In the genomic region with DNA sequence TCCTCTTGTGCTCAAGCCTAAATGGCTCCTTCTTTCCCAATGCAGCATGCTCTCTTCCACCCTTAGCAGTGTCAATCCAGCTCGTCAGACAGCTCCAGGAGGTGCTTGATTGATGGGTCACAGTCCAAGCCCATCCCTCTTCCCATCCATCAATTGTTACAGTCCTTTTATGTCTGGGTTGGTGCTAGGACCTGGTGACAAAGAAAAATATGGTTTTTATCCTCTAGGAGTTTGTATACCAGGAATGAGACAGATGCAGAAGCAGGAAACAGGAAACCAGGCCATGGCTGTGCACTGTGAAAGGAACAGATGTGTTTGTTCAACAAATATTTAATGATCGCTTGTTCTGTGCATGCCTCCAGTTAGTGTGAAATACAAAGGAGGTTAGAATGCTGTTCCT, we compare ENCODE assay signal across 9 mouse cellular contexts. TPM values are rescaled to one million over a fixed set of nuclear protein-coding genes. Genes with fewer than 3 reads are reported as not detected.
A peak's percentile ranks its signal among the peaks of the same experiment; 100 is the strongest.
DNase-seq lines count a peak whose midpoint lies in the region; ATAC-seq and TF ChIP-seq lines count a peak whose summit lies in the region.
"Had no signal": no experiment of that assay in that cellular context is flagged by ENCODE, and none has a peak within 500 bp of the region (broad histone marks: within the 10 kb centered on the region; RNA-seq: fewer than 3 reads in every experiment).

No protein-coding gene starts in this region.

- WGBS in lung, embryonic 15.5 days: 27% methylated on average over 2 of the region's 2 CpGs
- 23% methylated on average over 2 of the region's 2 CpGs for WGBS in intestine, embryonic 14.5 days
- WGBS in neural tube, embryonic 13.5 days: 48% methylated on average over 2 of the region's 2 CpGs
- 83% methylated on average over 2 of the region's 2 CpGs for WGBS in cerebellum, adult 2 months

- peak; percentile 19 for DNase-seq in embryo, embryonic 11 days
- no peak for DNase-seq in embryo, embryonic 9.5 days (ENCODE audit: extremely low spot score)
- no peak for DNase-seq in lung, adult 18-20 months
- peak; percentile 43 for DNase-seq in intestine, embryonic 14.5 days (ENCODE audit: low spot score)
- no peak for DNase-seq in cerebellum, adult 2 months
- DNase-seq in urinary bladder, postnatal 14 days (ENCODE audit: low spot score): no peak
- DNase-seq: gastrocnemius, adult 2 months had no signal

- H3K27me3 ChIP-seq in lung, embryonic 15.5 days: no peaks in the 10 kb centered on the region
- no peaks in the 10 kb centered on the region for H3K27me3 ChIP-seq in intestine, embryonic 14.5 days (replicated peaks; ENCODE audit: control insufficient read depth, insufficient read depth, low read length)
- no peaks in the 10 kb centered on the region for H3K27me3 ChIP-seq in neural tube, embryonic 13.5 days
- H3K27me3 ChIP-seq in cerebellum, adult 2 months (ENCODE audit: control insufficient read depth, insufficient read depth, low read length): no peaks in the 10 kb centered on the region

- no peaks in the 10 kb centered on the region for H3K9me3 ChIP-seq in lung, embryonic 15.5 days
- no peaks in the 10 kb centered on the region for H3K9me3 ChIP-seq in intestine, embryonic 14.5 days (ENCODE audit: control insufficient read depth, low read length)
- no peaks in the 10 kb centered on the region for H3K9me3 ChIP-seq in neural tube, embryonic 13.5 days

- no peak overlapping the region for H3K9ac ChIP-seq in lung, embryonic 15.5 days
- no peak overlapping the region for H3K9ac ChIP-seq in intestine, embryonic 14.5 days (ENCODE audit: low read length)
- H3K9ac ChIP-seq in neural tube, embryonic 13.5 days: no peak overlapping the region

- ATAC-seq in lung, embryonic 15.5 days (ENCODE audit: borderline replicate concordance, extremely low read depth, low FRiP score, low TSS enrichment): peak; percentile 43; the same call in 1 of the 2 replicates
- peak; percentile 59; the same call in 1 of the 2 replicates for ATAC-seq in intestine, embryonic 14.5 days (replicated peaks; ENCODE audit: low FRiP score, low TSS enrichment, low read depth)
- peak; percentile 58 for ATAC-seq in neural tube, embryonic 13.5 days (ENCODE audit: low read depth)

- peaks cover 6% of the 10 kb centered on the region; the same call in 1 of the 2 replicates for H3K4me1 ChIP-seq in lung, embryonic 15.5 days
- H3K4me1 ChIP-seq in intestine, embryonic 14.5 days (replicated peaks; ENCODE audit: control insufficient read depth, insufficient read depth, low read length): peaks cover 3% of the 10 kb centered on the region; the same call in 1 of the 2 replicates
- peaks cover 6% of the 10 kb centered on the region; the same call in 1 of the 2 replicates for H3K4me1 ChIP-seq in neural tube, embryonic 13.5 days (replicated peaks)
- no peaks in the 10 kb centered on the region for H3K4me1 ChIP-seq in cerebellum, adult 2 months (ENCODE audit: control insufficient read depth, insufficient read depth, low read length)

- no peak overlapping the region for H3K4me3 ChIP-seq in lung, embryonic 15.5 days
- no peak overlapping the region for H3K4me3 ChIP-seq in intestine, embryonic 14.5 days (ENCODE audit: low read depth, low read length)
- no peak overlapping the region for H3K4me3 ChIP-seq in neural tube, embryonic 13.5 days
- H3K4me3 ChIP-seq in cerebellum, adult 2 months (replicated peaks; ENCODE audit: insufficient read depth, low read depth, low read length): no peak overlapping the region
- H3K4me3 ChIP-seq: gastrocnemius, adult 2 months had no signal

- TF ChIP-seq POLR2A in cerebellum, adult 2 months (IDR thresholded peaks at IDR 0.05; ENCODE audit: borderline replicate concordance, insufficient read depth, low read length): no peak

- TF ChIP-seq CTCF in cerebellum, adult 2 months (IDR thresholded peaks at IDR 0.05; ENCODE audit: borderline replicate concordance, insufficient read depth, low read depth, low read length): no peak

- no peak overlapping the region for H3K4me2 ChIP-seq in lung, embryonic 15.5 days
- H3K4me2 ChIP-seq in intestine, embryonic 14.5 days (ENCODE audit: low read length): no peak overlapping the region
- H3K4me2 ChIP-seq in neural tube, embryonic 13.5 days: no peak overlapping the region

- H3K27ac ChIP-seq in lung, embryonic 15.5 days: peak overlapping the region; percentile 69
- H3K27ac ChIP-seq in intestine, embryonic 14.5 days (ENCODE audit: low read depth): peak overlapping the region; percentile 70
- 0 out of 2 replicates have a peak overlapping the region, but pooled peaks have one; percentile 20 for H3K27ac ChIP-seq in neural tube, embryonic 13.5 days (replicated peaks)
- no peak overlapping the region for H3K27ac ChIP-seq in cerebellum, adult 2 months (ENCODE audit: insufficient read depth, low read length)
- H3K27ac ChIP-seq: gastrocnemius, adult 2 months had no signal

- H3K36me3 ChIP-seq in lung, embryonic 15.5 days: no peaks in the 10 kb centered on the region
- no peaks in the 10 kb centered on the region for H3K36me3 ChIP-seq in intestine, embryonic 14.5 days (ENCODE audit: control insufficient read depth, insufficient read depth, low read length)
- no peaks in the 10 kb centered on the region for H3K36me3 ChIP-seq in neural tube, embryonic 13.5 days

RNA-seq across cellular contexts. Expression of gene Vtcn1, which starts 4.4 kb away (rescaled TPM):
- polyA plus RNA-seq in lung, embryonic 15.5 days (2015; fragmentation: Nextera tagmentation; extraction: Ambion mirVana): 0.19 and 0.50 TPM in 2 replicates
- polyA plus RNA-seq in intestine, embryonic 14.5 days (2014; fragmentation: Nextera tagmentation; extraction: Ambion mirVana): 0.31 and 0.32 TPM in 2 replicates
- not detected in 2 replicates for polyA plus RNA-seq in neural tube, embryonic 13.5 days (2015; fragmentation: Nextera tagmentation; extraction: Ambion mirVana)
- polyA plus RNA-seq in cerebellum, adult 2 months (2012; rRNA removed): 0.03 TPM in 1 of 2 replicates, not detected in the other

Comparison
In these comparisons a context has a peak if more than half of its experiments do, and no peak if none do; other contexts are left out.
1. DNase-seq: peak in embryo, embryonic 11 days (single experiment) and intestine, embryonic 14.5 days (single experiment); none in embryo, embryonic 9.5 days (single experiment), lung, adult 18-20 months (0 of 2), cerebellum, adult 2 months (0 of 2) and urinary bladder, postnatal 14 days (single experiment).
2. Peak in every context shown above with its lines, with median percentiles within 50 percentile points of each other: ATAC-seq.